1 mouse cellular context compared by ENCODE assay signal in the genomic region with DNA sequence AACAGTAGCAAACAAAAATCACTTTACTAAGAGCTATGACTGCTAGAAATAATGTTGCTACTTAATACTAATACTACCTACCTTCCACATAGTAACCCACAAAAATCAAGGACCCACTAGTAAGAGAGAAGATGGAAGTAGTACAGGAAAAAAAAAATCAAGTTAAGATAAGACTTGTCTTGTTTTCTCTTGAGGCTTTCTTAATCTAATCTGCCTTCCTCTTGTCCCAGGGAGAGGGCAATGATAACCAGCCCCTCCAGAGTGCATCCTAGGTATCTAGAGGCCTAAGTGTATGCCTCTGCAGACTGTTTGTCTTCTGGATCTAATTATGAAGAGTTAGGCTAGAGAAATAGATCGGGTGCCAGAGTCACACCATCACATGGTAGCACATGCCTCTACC.
TF ChIP-seq lines count a peak whose summit lies in the region.

No protein-coding gene starts in this region.

TF ChIP-seq in MEL, 35 proteins besides CTCF, POLR2A, EP300 and RAD21 (continued from another document):
- TF ChIP-seq MEF2A (IDR thresholded peaks at IDR 0.05; ENCODE audit: extremely low read depth, insufficient replicate concordance, low read depth, low read length, poor library complexity, severe bottlenecking): no peak
